Mouse (Mus musculus): ENCODE results near the gene Taf9b. TPM values are rescaled to one million over a fixed set of nuclear protein-coding genes. Genes with fewer than 3 reads are reported as not detected.

The Taf9b gene
- total RNA-seq, 2 experiments from 2014 or later = 9.5 to 9.7 TPM

Other genes with a start within 250 kb of the Taf9b start
- 10 to 100 TPM; 26.5 to 27.0 TPM for gene Magt1, start 209.3 kb downstream of the Taf9b start, total RNA-seq (2021)
- gene Cox7b, start 205.5 kb downstream of the Taf9b start, total RNA-seq (2021) = 100 to 1,000 TPM; 834 to 889 TPM
- gene Atp7a, start 193.9 kb downstream of the Taf9b start, total RNA-seq (2021) = 1 to 10 TPM; 7.2 to 7.5 TPM
- gene Tlr13, start 78.0 kb downstream of the Taf9b start, total RNA-seq (2021) = under 1 TPM; 0.14 to 0.17 TPM
- gene Pgk1, start 34.1 kb downstream of the Taf9b start, total RNA-seq (2021) = 100 to 1,000 TPM; 795 to 881 TPM
- gene Fnd3c2, start 34.2 kb upstream of the Taf9b start, total RNA-seq (2021) = not detected